Mouse (Mus musculus): ENCODE measurements around the gene Grb10. TPM values are rescaled to one million over a fixed set of nuclear protein-coding genes. Genes with fewer than 3 reads are reported as not detected.

Grb10 gene
- polyA plus RNA-seq, 1 experiment: 784 TPM

DNA sequence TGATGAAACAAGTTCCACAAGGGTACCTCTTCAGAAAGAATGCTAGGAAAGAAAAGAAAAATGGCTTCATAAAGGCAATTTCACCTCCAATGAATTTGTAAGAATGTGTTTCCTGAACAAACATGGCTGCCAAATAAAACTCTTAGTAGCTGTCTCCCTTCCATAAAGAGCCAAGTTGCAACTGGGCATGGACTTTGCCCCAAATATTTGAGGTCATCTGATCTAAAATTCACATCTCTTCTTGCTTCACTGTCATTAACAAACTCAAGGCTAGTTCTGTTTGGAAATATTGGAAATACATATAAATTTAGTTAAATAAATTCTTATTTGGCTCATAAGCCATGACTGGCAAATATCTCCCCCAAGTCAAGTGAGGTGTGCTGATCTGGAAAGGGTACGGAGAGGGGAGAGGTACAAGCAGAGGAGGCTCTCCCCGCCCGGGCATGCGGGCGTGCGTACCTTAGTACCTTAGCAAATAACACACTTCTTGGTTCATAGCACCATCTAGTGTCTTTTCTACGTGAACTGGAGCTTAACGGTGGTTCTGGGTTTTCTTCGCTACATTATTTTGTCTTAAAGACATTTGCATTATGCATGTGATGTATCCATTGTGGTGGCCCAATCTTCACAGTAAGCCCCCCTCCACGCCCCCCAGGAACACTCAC is 63.8 kb downstream of the Grb10 start:
- H3K4me3 ChIP-seq (ENCODE audit: insufficient read depth, low read length): no peak overlapping the region
- H3K4me1 ChIP-seq (ENCODE audit: control insufficient read depth, insufficient read depth, low read length): no peaks in the 10 kb centered on the region
- TF ChIP-seq CTCF (IDR thresholded peaks at IDR 0.05; ENCODE audit: borderline replicate concordance, insufficient read depth, low read length): no peak
- TF ChIP-seq POLR2A (IDR thresholded peaks at IDR 0.05; ENCODE audit: low read depth, low read length): no peak
- no peak overlapping the region for H3K27ac ChIP-seq (ENCODE audit: insufficient read depth, low read length)

DNA sequence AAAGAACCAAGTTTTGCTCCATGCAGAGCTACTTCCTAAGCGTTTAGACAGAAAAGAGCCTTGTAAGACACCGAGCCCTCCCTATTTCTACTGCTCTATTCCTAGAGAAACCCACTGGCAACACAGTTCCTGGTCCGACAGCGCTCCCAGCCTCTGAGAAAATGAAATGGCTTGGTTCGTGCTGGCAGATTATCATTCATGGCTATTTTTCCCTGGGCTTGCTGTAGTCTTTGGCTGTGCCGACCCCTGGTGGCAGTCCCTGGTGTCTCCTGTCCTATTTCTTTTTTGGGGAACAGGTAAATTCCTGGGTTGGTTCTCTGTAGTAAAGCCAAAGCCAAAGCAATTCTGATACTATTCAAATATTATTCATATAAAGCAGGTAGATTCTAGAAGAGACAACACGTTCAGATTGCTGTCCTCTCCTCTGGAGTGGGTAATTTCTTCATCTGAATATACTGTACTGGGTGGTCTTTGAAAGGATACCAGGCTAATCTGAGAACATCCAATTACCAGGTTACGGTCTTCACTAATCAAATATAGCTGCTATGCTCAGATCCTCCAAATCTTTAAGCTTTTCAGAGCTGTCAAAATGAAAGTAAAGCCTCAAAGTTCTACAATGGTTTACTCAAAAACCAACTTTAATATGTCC is 65.0 kb downstream of the Grb10 start:
- no peak overlapping the region for H3K27ac ChIP-seq (ENCODE audit: insufficient read depth, low read length)
- TF ChIP-seq CTCF (IDR thresholded peaks at IDR 0.05; ENCODE audit: borderline replicate concordance, insufficient read depth, low read length) (0 out of 2 replicates have a peak, but pooled peaks have one; percentile 33), POLR2A (IDR thresholded peaks at IDR 0.05; ENCODE audit: low read depth, low read length) (no peak)
- H3K4me1 ChIP-seq (ENCODE audit: control insufficient read depth, insufficient read depth, low read length): no peaks in the 10 kb centered on the region; the same call in 1 of the 2 replicates

DNA sequence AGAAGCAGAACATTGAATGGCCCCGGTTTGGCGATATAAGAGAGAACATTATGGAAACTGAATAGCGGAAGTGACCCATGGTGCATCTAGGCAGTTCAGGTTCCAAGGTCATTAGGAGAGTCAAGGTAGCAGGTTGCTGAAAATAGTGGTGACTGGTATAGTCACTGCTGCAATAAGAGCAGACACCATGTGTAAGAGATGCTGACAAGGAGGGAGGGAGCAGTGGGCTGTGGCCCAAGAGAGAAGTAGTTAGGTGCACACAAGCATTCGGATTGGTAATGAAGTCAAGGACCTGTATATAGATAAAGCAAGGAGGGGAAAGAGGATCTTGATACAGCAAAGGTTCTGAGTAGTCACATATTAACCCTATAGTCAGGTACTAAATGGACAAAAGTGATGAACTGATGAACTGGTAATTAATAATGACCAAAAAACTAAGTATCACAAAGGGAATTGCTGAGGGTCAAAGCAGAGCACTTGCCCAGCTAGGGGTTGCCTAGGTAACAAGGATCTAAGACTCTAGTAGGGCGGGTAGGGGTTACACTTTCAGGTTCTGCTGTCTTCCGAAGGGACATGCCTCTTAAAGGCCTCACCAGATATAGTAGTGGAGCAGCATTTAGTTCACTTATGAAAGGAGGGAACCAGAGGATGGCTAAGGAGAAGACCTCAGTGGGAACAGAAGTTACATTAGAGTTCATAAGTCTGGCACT is 65.9 kb downstream of the Grb10 start:
- no peak overlapping the region for H3K4me3 ChIP-seq (ENCODE audit: insufficient read depth, low read length)
- H3K4me1 ChIP-seq (ENCODE audit: control insufficient read depth, insufficient read depth, low read length): no peaks in the 10 kb centered on the region; the same call in 1 of the 2 replicates
- TF ChIP-seq CTCF (IDR thresholded peaks at IDR 0.05; ENCODE audit: borderline replicate concordance, insufficient read depth, low read length) (no peak), POLR2A (IDR thresholded peaks at IDR 0.05; ENCODE audit: low read depth, low read length) (no peak)
- H3K27ac ChIP-seq (ENCODE audit: insufficient read depth, low read length): no peak overlapping the region

More for the DNA sequence above, 65.0 kb downstream of the Grb10 start:
- no peak overlapping the region for H3K4me3 ChIP-seq (ENCODE audit: insufficient read depth, low read length)

DNA sequence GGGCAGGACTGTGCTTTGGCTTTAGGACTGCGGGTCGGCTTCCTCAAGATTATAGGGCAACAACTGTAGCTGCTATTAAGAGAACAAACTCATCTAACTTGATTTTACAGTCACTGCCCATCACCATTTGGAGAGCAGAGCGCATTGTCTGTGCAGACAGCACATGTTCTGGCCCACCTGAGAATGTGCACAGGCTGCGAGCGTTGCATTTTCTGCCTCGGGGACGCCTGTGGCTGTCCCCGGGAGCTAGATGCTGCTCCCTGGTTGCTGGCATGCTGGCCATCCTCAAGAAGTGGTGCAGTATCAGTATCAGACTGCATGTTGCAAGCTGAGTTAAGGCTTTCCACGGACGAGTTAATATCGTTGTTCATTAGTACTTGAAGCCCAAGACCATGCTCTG is 68.2 kb downstream of the Grb10 start:
- no peak overlapping the region for H3K27ac ChIP-seq (ENCODE audit: insufficient read depth, low read length)
- TF ChIP-seq CTCF (IDR thresholded peaks at IDR 0.05; ENCODE audit: borderline replicate concordance, insufficient read depth, low read length) (no peak), POLR2A (IDR thresholded peaks at IDR 0.05; ENCODE audit: low read depth, low read length) (no peak)
- H3K4me3 ChIP-seq (ENCODE audit: insufficient read depth, low read length): no peak overlapping the region
- peaks cover 3% of the 10 kb centered on the region for H3K4me1 ChIP-seq (ENCODE audit: control insufficient read depth, insufficient read depth, low read length)

DNA sequence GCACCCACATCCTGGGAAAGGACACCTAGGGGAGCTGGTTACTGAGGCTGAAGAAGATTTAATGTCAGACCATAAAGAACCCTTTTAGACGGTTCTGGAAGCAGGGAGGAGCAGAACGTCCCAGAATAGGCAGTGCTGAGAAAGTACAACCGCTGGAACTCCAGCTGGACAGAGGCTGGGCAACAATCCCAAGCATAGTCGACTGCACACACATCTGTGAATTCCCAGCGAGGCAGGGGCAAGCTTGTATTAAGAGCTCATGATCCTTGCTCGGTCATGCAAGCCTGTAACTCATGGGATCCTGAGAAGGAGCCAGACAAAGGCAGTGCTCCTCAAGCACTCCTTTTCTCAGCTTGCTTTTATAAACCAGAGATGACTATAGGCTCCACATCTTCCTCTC is 69.7 kb downstream of the Grb10 start:
- TF ChIP-seq CTCF (IDR thresholded peaks at IDR 0.05; ENCODE audit: borderline replicate concordance, insufficient read depth, low read length) (no peak), POLR2A (IDR thresholded peaks at IDR 0.05; ENCODE audit: low read depth, low read length) (no peak)
- H3K4me3 ChIP-seq (ENCODE audit: insufficient read depth, low read length): no peak overlapping the region
- H3K4me1 ChIP-seq (ENCODE audit: control insufficient read depth, insufficient read depth, low read length): peaks cover 4% of the 10 kb centered on the region
- H3K27ac ChIP-seq (ENCODE audit: insufficient read depth, low read length): peak overlapping the region; percentile 36; the same call in 1 of the 2 replicates

DNA sequence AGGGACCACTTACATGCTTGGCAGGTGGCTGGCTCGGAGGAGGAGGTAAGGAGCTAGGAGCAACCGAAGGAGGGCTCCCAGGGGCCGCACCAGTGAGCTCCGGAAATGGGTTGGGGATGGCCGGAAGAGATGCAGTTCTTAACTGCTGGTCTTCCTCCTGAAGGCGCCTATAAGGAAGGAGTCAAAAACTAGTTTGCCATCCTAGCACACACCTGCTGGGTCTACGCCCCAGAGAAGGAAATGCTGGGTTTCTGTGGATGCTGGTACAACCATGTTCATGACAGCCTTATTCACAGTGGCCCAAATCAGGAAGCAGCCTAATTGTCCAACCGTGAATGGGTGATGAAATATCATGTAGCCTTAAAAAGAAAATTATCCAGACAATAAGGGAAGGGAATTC is 71.0 kb downstream of the Grb10 start:
- H3K4me3 ChIP-seq (ENCODE audit: insufficient read depth, low read length): no peak overlapping the region
- no peak overlapping the region for H3K27ac ChIP-seq (ENCODE audit: insufficient read depth, low read length)

DNA sequence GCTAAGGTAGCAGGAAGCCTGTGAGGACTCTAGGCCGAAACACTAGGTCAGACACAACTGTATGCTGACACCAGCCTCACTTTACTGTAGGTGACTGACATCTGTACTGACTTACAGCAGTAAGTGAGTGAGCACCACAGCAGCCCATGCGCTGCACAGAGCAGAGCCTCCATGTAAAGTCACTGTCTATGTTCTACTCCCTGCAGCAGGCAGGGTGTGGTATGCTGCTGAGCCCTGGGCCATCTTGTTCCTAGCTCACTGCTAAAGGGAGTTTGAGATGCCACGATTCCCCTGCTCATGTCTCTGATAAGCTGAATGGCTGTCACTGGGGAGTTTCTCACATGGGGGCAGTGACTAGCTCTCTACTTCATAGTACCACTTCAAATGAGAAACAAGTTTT is 72.3 kb downstream of the Grb10 start:
- H3K4me3 ChIP-seq (ENCODE audit: insufficient read depth, low read length): no peak overlapping the region
- H3K27ac ChIP-seq (ENCODE audit: insufficient read depth, low read length): no peak overlapping the region
- peaks cover 20% of the 10 kb centered on the region for H3K4me1 ChIP-seq (ENCODE audit: control insufficient read depth, insufficient read depth, low read length)
- no peak for TF ChIP-seq POLR2A (IDR thresholded peaks at IDR 0.05; ENCODE audit: low read depth, low read length)
- no peak for TF ChIP-seq CTCF (IDR thresholded peaks at IDR 0.05; ENCODE audit: borderline replicate concordance, insufficient read depth, low read length)

More for the DNA sequence above, 71.0 kb downstream of the Grb10 start:
- peaks cover 15% of the 10 kb centered on the region for H3K4me1 ChIP-seq (ENCODE audit: control insufficient read depth, insufficient read depth, low read length)
- TF ChIP-seq CTCF (IDR thresholded peaks at IDR 0.05; ENCODE audit: borderline replicate concordance, insufficient read depth, low read length) (no peak), POLR2A (IDR thresholded peaks at IDR 0.05; ENCODE audit: low read depth, low read length) (no peak)

DNA sequence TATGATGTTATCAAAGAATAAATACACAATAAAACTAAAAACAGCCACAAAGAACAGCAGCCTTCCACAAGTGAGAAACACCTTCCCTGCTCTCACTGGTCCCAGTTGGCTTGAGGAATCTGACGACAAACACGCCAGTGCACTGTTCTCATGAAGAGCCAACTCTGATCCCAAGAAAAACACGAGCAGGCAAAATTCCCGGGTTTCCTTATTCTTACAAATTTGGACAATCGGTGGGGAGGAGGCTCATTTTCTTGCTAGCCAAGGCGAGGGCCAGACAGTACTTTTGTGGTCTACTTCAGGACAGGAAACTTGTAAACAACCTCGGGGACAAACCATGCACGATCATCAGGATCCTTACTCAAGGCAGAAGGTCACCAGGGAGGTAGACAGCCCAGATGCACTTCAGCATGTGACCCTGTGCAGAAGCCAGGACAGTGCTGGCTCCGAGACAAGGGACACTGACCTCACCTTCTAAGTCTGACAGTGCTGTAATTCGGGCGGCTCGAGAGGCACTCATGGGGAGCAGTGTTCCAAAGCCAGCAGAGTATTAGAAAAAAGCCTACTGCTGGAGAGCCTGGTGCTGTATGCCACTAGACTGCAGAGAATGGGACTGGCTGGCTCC is 72.9 kb downstream of the Grb10 start:
- H3K27ac ChIP-seq (ENCODE audit: insufficient read depth, low read length): no peak overlapping the region
- TF ChIP-seq POLR2A (IDR thresholded peaks at IDR 0.05; ENCODE audit: low read depth, low read length): no peak
- no peak for TF ChIP-seq CTCF (IDR thresholded peaks at IDR 0.05; ENCODE audit: borderline replicate concordance, insufficient read depth, low read length)
- no peak overlapping the region for H3K4me3 ChIP-seq (ENCODE audit: insufficient read depth, low read length)
- H3K4me1 ChIP-seq (ENCODE audit: control insufficient read depth, insufficient read depth, low read length): peaks cover 23% of the 10 kb centered on the region

DNA sequence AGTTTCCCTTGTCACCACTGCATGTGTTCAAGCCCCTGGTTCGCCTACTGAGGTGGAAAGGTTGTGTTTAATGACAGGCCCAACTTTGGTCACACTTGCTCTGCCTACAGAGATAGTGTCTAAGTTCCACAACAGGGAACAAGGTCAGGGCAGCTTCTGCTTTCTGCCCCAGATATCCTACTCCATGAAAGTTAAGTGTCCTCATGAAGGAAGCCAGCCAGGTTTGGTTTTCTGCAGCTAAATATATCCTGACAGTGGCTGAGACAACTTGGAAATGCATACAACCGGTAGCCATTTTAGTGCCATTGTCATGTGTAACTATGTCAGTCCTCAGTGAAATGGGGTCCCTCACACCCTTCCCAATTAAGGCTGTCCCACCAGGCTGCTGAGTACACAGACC is 73.8 kb downstream of the Grb10 start:
- TF ChIP-seq POLR2A (IDR thresholded peaks at IDR 0.05; ENCODE audit: low read depth, low read length) (no peak), CTCF (IDR thresholded peaks at IDR 0.05; ENCODE audit: borderline replicate concordance, insufficient read depth, low read length) (no peak)
- no peak overlapping the region for H3K27ac ChIP-seq (ENCODE audit: insufficient read depth, low read length)
- H3K4me1 ChIP-seq (ENCODE audit: control insufficient read depth, insufficient read depth, low read length): peaks cover 23% of the 10 kb centered on the region
- H3K4me3 ChIP-seq (ENCODE audit: insufficient read depth, low read length): no peak overlapping the region
